Mouse (Mus musculus) heart, postnatal 25 days (tissue): Measurements from ENCODE around the gene Plod3. TPM values are rescaled to one million over a fixed set of nuclear protein-coding genes. Genes with fewer than 3 reads are reported as not detected.
"Not testable (repeated sequence)": the region's sequence is repeated elsewhere in the genome, so short reads cannot be mapped to it uniquely, and the experiment has no call there.

Experiments
- DNase-seq: peaks from one replicate; pipeline ENCODE4 v3.0.0; 2022; ENCODE audit warnings: low spot score
- intact Hi-C: fragments of 180-260 bp; cut with DNase I; formaldehyde crosslinking; loops from one replicate; pipeline ENCODE4 v1.15.1; 2025
- total RNA-seq, 2 experiments: library from RNA; stranded (reverse); gene quantifications; 2 replicates each; pipeline ENCODE4 v1.2.3; 2021

Gene Plod3
- total RNA-seq: 10 to 100 TPM; 37.5 to 40.4 TPM

- intact Hi-C loops: loop anchor here (2.0 to 5.0 kb wide), 2 partner anchors 24 to 791 kb away; partner anchors contain the start of gene Ppp1r35
- peak; percentile 94 for DNase-seq
Observed at GRCm38 (mm10) chr5:136986695-136987137, at the start of gene Plod3. Gene Plod3 (plus strand): TSS chr5:136987019.

- intact Hi-C loops: loop anchor here (10.0 kb wide), 1 partner anchor 167 kb away; no protein-coding TSS in a partner anchor
- no peak for DNase-seq
Observed at GRCm38 (mm10) chr5:136937621-136938020, 49.2 kb upstream of the Plod3 start.

- intact Hi-C loops: loop anchor here (10.0 kb wide), 1 partner anchor 166 kb away; no protein-coding TSS in a partner anchor
- DNase-seq: no peak
Observed at GRCm38 (mm10) chr5:136939284-136939683, 47.5 kb upstream of the Plod3 start.

GRCm38 (mm10) chr5:136940029-136940428 is 46.8 kb upstream of the Plod3 start:
- intact Hi-C loops, DNase-seq: not testable (repeated sequence)

- DNase-seq: no peak
- intact Hi-C loops: no loop called here
Observed at GRCm38 (mm10) chr5:136940845-136941560, 45.8 kb upstream of the Plod3 start.

GRCm38 (mm10) chr5:136942781-136943180 is 44.0 kb upstream of the Plod3 start:
- intact Hi-C loops: no loop called here
- DNase-seq: no peak

GRCm38 (mm10) chr5:136943382-136943781 is 43.4 kb upstream of the Plod3 start:
- no peak for DNase-seq
- intact Hi-C loops: no loop called here

- no peak for DNase-seq
- intact Hi-C loops: no loop called here
Observed at GRCm38 (mm10) chr5:136945084-136945483, 41.7 kb upstream of the Plod3 start.

- intact Hi-C loops: no loop called here
- DNase-seq: no peak
Observed at GRCm38 (mm10) chr5:136947874-136948273, 38.9 kb upstream of the Plod3 start.

GRCm38 (mm10) chr5:136949551-136950336 is 37.1 kb upstream of the Plod3 start:
- DNase-seq, intact Hi-C loops: not testable (repeated sequence)

- no peak for DNase-seq
- intact Hi-C loops: no loop called here
Observed at GRCm38 (mm10) chr5:136950521-136950920, 36.3 kb upstream of the Plod3 start.

- intact Hi-C loops: no loop called here
- DNase-seq: no peak
Observed at GRCm38 (mm10) chr5:136952153-136952552, 34.7 kb upstream of the Plod3 start.

GRCm38 (mm10) chr5:136953015-136953414 is 33.8 kb upstream of the Plod3 start, which contains the start of gene Fis1:
Gene Fis1 (plus strand): TSS chr5:136953275.
- intact Hi-C loops: no loop called here

GRCm38 (mm10) chr5:136953440-136953951 is 33.3 kb upstream of the Plod3 start:
- peak; percentile 20 for DNase-seq
- intact Hi-C loops: no loop called here

More at GRCm38 (mm10) chr5:136953015-136953414, 33.8 kb upstream of the Plod3 start, which contains the start of gene Fis1:
- peak; percentile 94 for DNase-seq

GRCm38 (mm10) chr5:136955622-136956021 is 31.2 kb upstream of the Plod3 start:
- no peak for DNase-seq
- intact Hi-C loops: no loop called here

- intact Hi-C loops: no loop called here
- DNase-seq: no peak
Observed at GRCm38 (mm10) chr5:136957250-136957649, 29.6 kb upstream of the Plod3 start.

- intact Hi-C loops: no loop called here
- no peak for DNase-seq
Observed at GRCm38 (mm10) chr5:136958991-136959605, 27.7 kb upstream of the Plod3 start.

GRCm38 (mm10) chr5:136960053-136960452 is 26.8 kb upstream of the Plod3 start:
- intact Hi-C loops: no loop called here
- no peak for DNase-seq

- intact Hi-C loops: no loop called here
- DNase-seq: no peak
Observed at GRCm38 (mm10) chr5:136961334-136961982, 25.4 kb upstream of the Plod3 start.
